Mouse (Mus musculus): Measurements from ENCODE around the gene Serf1.

GRCm38 (mm10) chr13:100156624-100157023 lies 48.8 kb downstream of the Serf1 start:
- TF ChIP-seq CTCF (IDR thresholded peaks at IDR 0.05; ENCODE audit: extremely low read depth, insufficient read length, insufficient replicate concordance, low read depth, low read length) = no peak
- no peak for TF ChIP-seq POLR2A (IDR thresholded peaks at IDR 0.05; ENCODE audit: low read depth, low read length)
